Mouse (Mus musculus): ENCODE results near the gene 3300002I08Rik. TPM values are rescaled to one million over a fixed set of nuclear protein-coding genes. Genes with fewer than 3 reads are reported as not detected.

3300002I08Rik gene
- polyA plus RNA-seq, 1 experiment from 2014 or later, result 13.6 TPM

DNA sequence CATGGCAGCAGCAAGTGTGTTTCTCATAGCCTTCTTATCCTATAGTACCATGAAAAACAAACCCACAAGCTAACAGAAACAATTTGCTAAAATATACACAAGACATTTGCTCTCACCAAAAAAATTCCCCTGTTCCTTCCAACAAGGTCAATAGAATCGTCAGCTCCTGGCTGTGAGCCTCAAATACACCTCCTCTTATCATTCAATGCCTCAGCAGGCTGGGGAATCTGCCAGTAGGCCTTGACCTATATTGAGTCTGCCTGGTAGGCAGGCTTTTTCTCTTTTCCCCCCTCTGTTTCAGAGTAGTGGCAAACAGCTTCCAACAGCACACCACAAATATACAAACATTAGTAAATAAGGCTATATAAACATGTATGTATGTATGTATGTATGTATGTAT, 63.5 kb downstream of the 3300002I08Rik start:
- H3K9me3 ChIP-seq, result no peaks in the 10 kb centered on the region
- H3K4me1 ChIP-seq, result no peaks in the 10 kb centered on the region
- H3K27me3 ChIP-seq, result no peaks in the 10 kb centered on the region
- no peak overlapping the region for H3K4me2 ChIP-seq (replicated peaks)
- no peak overlapping the region for H3K4me3 ChIP-seq
- WGBS, result 52% methylated on average over 1 of the region's 1 CpGs
- H3K36me3 ChIP-seq, result no peaks in the 10 kb centered on the region
- ATAC-seq (replicated peaks), result no peak
- H3K9ac ChIP-seq (replicated peaks), result no peak overlapping the region
- H3K27ac ChIP-seq (replicated peaks), result no peak overlapping the region

DNA sequence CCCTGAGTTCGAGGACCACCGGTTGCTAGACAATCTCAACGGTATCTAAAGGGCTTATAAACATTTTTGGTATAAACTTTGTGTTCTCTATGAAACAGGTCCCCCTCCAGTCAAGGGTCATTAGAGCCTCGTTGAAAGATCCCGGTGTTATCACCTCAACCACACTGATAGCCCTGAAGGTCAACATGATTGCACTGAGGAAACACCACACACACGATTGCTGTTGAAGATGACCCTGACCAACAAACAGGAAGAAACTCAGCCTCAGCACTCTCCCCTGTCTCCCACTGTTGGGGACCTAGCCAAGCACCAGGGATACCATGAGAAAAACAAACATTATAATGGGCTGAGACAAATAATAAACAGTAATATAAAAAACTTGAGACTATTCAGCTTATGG, 68.9 kb downstream of the 3300002I08Rik start:
- no peaks in the 10 kb centered on the region for H3K27me3 ChIP-seq
- H3K4me1 ChIP-seq, result no peaks in the 10 kb centered on the region
- no peak overlapping the region for H3K4me3 ChIP-seq
- WGBS, result 92% methylated on average over 6 of the region's 6 CpGs
- H3K36me3 ChIP-seq, result no peaks in the 10 kb centered on the region
- H3K4me2 ChIP-seq (replicated peaks), result no peak overlapping the region
- H3K27ac ChIP-seq (replicated peaks), result no peak overlapping the region
- no peaks in the 10 kb centered on the region for H3K9me3 ChIP-seq
- ATAC-seq (replicated peaks), result no peak
- H3K9ac ChIP-seq (replicated peaks), result no peak overlapping the region

Other genes starting within 250 kb of the 3300002I08Rik start
- 9.6 and 11.2 TPM in 2 replicates for gene Zfp120, start 226.1 kb downstream of the 3300002I08Rik start, polyA plus RNA-seq (2015; fragmentation: Nextera tagmentation; extraction: Ambion mirVana)
- not detected in 2 replicates for gene Gm10770, start 183.1 kb downstream of the 3300002I08Rik start, polyA plus RNA-seq (2015; fragmentation: Nextera tagmentation; extraction: Ambion mirVana)
- not detected in 2 replicates for gene Gm14139, start 181.0 kb downstream of the 3300002I08Rik start, polyA plus RNA-seq (2015; fragmentation: Nextera tagmentation; extraction: Ambion mirVana)
- 9.9 and 11.0 TPM in 2 replicates for gene Zfp937, start 144.7 kb downstream of the 3300002I08Rik start, polyA plus RNA-seq (2015; fragmentation: Nextera tagmentation; extraction: Ambion mirVana)
- gene Gm21994, start 107.2 kb downstream of the 3300002I08Rik start, polyA plus RNA-seq (2015; fragmentation: Nextera tagmentation; extraction: Ambion mirVana), result 3.9 and 4.9 TPM in 2 replicates
- not detected in 2 replicates for gene Gm14124, start 105.2 kb downstream of the 3300002I08Rik start, polyA plus RNA-seq (2015; fragmentation: Nextera tagmentation; extraction: Ambion mirVana)
- gene Gm10130, start 39.1 kb downstream of the 3300002I08Rik start, polyA plus RNA-seq (2015; fragmentation: Nextera tagmentation; extraction: Ambion mirVana), result 0.76 and 1.9 TPM in 2 replicates
- 8.1 and 8.3 TPM in 2 replicates for gene Zfp442, start 88.7 kb upstream of the 3300002I08Rik start, polyA plus RNA-seq (2015; fragmentation: Nextera tagmentation; extraction: Ambion mirVana)
- not detected in 2 replicates for gene Zfp345, start 122.3 kb upstream of the 3300002I08Rik start, polyA plus RNA-seq (2015; fragmentation: Nextera tagmentation; extraction: Ambion mirVana)
- gene Cst7, start 207.7 kb upstream of the 3300002I08Rik start, polyA plus RNA-seq (2015; fragmentation: Nextera tagmentation; extraction: Ambion mirVana), result 0.64 TPM in 1 of 2 replicates, not detected in the other
- 40.9 and 41.0 TPM in 2 replicates for gene Apmap, start 245.8 kb upstream of the 3300002I08Rik start, polyA plus RNA-seq (2015; fragmentation: Nextera tagmentation; extraction: Ambion mirVana)